Comparison of ENCODE assay signal across 8 mouse cellular contexts in the genomic region with DNA sequence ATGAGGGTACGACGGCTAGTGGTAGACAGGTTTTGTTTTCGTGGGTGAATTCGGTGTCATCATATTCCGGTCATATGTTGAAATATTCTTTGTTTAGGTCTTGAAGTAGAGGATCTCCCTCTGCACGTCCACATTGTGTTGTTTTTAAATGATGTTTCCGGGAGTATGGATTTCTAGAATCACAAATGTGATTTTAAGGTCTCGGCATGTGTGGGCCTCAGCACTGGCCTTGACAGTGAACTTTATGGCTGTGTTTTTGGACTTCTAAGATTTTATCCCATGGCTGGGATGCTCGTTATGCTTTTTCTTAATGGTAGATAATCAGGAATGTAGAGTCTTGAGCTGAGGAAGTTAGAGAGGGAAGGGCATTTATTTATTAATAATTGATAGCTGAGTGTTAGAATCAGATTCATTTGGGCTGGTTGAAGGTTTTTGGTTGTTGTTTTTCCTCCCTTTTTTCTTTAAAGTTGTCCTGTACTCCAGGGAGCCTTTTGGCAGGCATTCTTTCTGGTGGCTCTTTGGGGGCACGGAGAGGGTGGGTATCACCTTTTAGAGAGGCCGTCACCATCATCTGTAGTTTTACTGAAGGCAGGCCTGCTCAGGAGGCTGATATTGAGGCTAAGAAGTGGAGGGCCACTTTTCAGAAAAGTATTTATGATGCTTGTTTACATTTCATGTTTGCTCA.
DNase-seq lines count a peak whose midpoint lies in the region; ATAC-seq and TF ChIP-seq lines count a peak whose summit lies in the region.

No protein-coding gene starts in this region.

- no peak for TF ChIP-seq CTCF in small intestine, adult 2 months (IDR thresholded peaks at IDR 0.05; ENCODE audit: extremely low read depth, insufficient read length, insufficient replicate concordance, low read depth, low read length)

- DNase-seq in neural tube, embryonic 11.5 days (ENCODE audit: low spot score), result no peak
- no peak for DNase-seq in neural tube, embryonic 10.5 days (ENCODE audit: extremely low spot score, low spot score)
- DNase-seq in limb, embryonic 14.5 days (ENCODE audit: low spot score), result no peak
- no peak for DNase-seq in thymus, postnatal 10 days (ENCODE audit: low spot score in 2 of 2)
- no peak for DNase-seq in c-Kit-positive CD71-positive TER-119-positive erythroid progenitor cells, embryonic 14.5 days (ENCODE audit: low spot score)
- no peak for DNase-seq in right cerebral cortex, postnatal 4 days

- H3K4me2 ChIP-seq in neural tube, embryonic 11.5 days (ENCODE audit: low read depth), result peak overlapping the region; percentile 91
- H3K4me2 ChIP-seq in forebrain, embryonic 13.5 days, result peak overlapping the region; percentile 82
- H3K4me2 ChIP-seq in limb, embryonic 14.5 days (replicated peaks; ENCODE audit: low read depth, low read length, severe bottlenecking), result peak overlapping the region; percentile 77

- no peak for TF ChIP-seq POLR2A in limb, embryonic 14.5 days (IDR thresholded peaks at IDR 0.05; ENCODE audit: borderline replicate concordance, extremely low read depth, insufficient read depth, insufficient read length)
- TF ChIP-seq POLR2A in small intestine, adult 2 months (IDR thresholded peaks at IDR 0.05; ENCODE audit: low read depth, low read length), result no peak

- no peaks in the 10 kb centered on the region for H3K9me3 ChIP-seq in neural tube, embryonic 11.5 days (ENCODE audit: control insufficient read depth, low read length)
- no peaks in the 10 kb centered on the region for H3K9me3 ChIP-seq in forebrain, embryonic 13.5 days (replicated peaks)
- H3K9me3 ChIP-seq in limb, embryonic 14.5 days (ENCODE audit: control insufficient read depth, low read length), result no peaks in the 10 kb centered on the region

- peak overlapping the region; percentile 100 for H3K27ac ChIP-seq in neural tube, embryonic 11.5 days (ENCODE audit: low read depth, low read length)
- peak overlapping the region; percentile 100 for H3K27ac ChIP-seq in forebrain, embryonic 13.5 days
- H3K27ac ChIP-seq in limb, embryonic 14.5 days (replicated peaks; ENCODE audit: low read depth, low read length), result peak overlapping the region; percentile 99
- H3K27ac ChIP-seq in small intestine, adult 2 months (ENCODE audit: insufficient read depth, low read depth, low read length), result peak overlapping the region; percentile 53

- 9% methylated on average over 11 of the region's 11 CpGs for WGBS in neural tube, embryonic 11.5 days
- WGBS in forebrain, embryonic 13.5 days, result 3% methylated on average over 11 of the region's 11 CpGs
- WGBS in limb, embryonic 14.5 days, result 11% methylated on average over 11 of the region's 11 CpGs
- 21% methylated on average over 11 of the region's 11 CpGs for WGBS in small intestine, adult 2 months

- H3K4me3 ChIP-seq in neural tube, embryonic 11.5 days (ENCODE audit: low read depth, low read length), result peak overlapping the region; percentile 89
- H3K4me3 ChIP-seq in forebrain, embryonic 13.5 days, result peak overlapping the region; percentile 79
- peak overlapping the region; percentile 80 for H3K4me3 ChIP-seq in limb, embryonic 14.5 days (replicated peaks; ENCODE audit: low read length)
- peak overlapping the region; percentile 79 for H3K4me3 ChIP-seq in small intestine, adult 2 months (ENCODE audit: low read depth, low read length)

- H3K4me1 ChIP-seq in neural tube, embryonic 11.5 days (ENCODE audit: control insufficient read depth, insufficient read depth, low read length), result peaks cover 23% of the 10 kb centered on the region; the same call in 1 of the 2 replicates
- H3K4me1 ChIP-seq in forebrain, embryonic 13.5 days, result peaks cover 59% of the 10 kb centered on the region
- H3K4me1 ChIP-seq in limb, embryonic 14.5 days (ENCODE audit: control insufficient read depth, insufficient read depth, low read length), result peaks cover 21% of the 10 kb centered on the region
- no peaks in the 10 kb centered on the region; the same call in 1 of the 2 replicates for H3K4me1 ChIP-seq in small intestine, adult 2 months (ENCODE audit: control insufficient read depth, insufficient read depth, insufficient read length, low read length)

- H3K36me3 ChIP-seq in neural tube, embryonic 11.5 days (ENCODE audit: control insufficient read depth, insufficient read depth, low read length), result no peaks in the 10 kb centered on the region
- H3K36me3 ChIP-seq in forebrain, embryonic 13.5 days (ENCODE audit: poor library complexity, severe bottlenecking), result no peaks in the 10 kb centered on the region
- H3K36me3 ChIP-seq in limb, embryonic 14.5 days (ENCODE audit: control insufficient read depth, insufficient read depth, low read length), result no peaks in the 10 kb centered on the region
- no peaks in the 10 kb centered on the region for H3K36me3 ChIP-seq in small intestine, adult 2 months (ENCODE audit: control insufficient read depth, insufficient read depth, low read length)

- no peaks in the 10 kb centered on the region for H3K27me3 ChIP-seq in neural tube, embryonic 11.5 days (ENCODE audit: control insufficient read depth, insufficient read depth, low read length)
- no peaks in the 10 kb centered on the region for H3K27me3 ChIP-seq in forebrain, embryonic 13.5 days
- no peaks in the 10 kb centered on the region for H3K27me3 ChIP-seq in limb, embryonic 14.5 days (ENCODE audit: control insufficient read depth, insufficient read depth, low read length)
- H3K27me3 ChIP-seq in small intestine, adult 2 months (ENCODE audit: control insufficient read depth, insufficient read depth, low read length), result no peaks in the 10 kb centered on the region

- no peak for ATAC-seq in neural tube, embryonic 11.5 days (ENCODE audit: insufficient read depth, low FRiP score, low TSS enrichment)
- ATAC-seq in forebrain, embryonic 13.5 days, result no peak
- ATAC-seq in limb, embryonic 14.5 days (ENCODE audit: low FRiP score, low read depth), result no peak

- peak overlapping the region; percentile 90 for H3K9ac ChIP-seq in neural tube, embryonic 11.5 days (ENCODE audit: low read length)
- peak overlapping the region; percentile 90 for H3K9ac ChIP-seq in forebrain, embryonic 13.5 days
- peak overlapping the region; percentile 92 for H3K9ac ChIP-seq in limb, embryonic 14.5 days (ENCODE audit: low read depth, low read length, severe bottlenecking)
